Mouse (Mus musculus) frontal cortex, postnatal 25 days (tissue): ENCODE data around the gene Mpzl3.

Experiments used
- DNase-seq, 2 experiments: peaks; one replicate each; pipeline ENCODE4 v3.0.0; 2022; ENCODE audit warnings: low spot score in 2 of 2

The Mpzl3 gene

GRCm38 (mm10) chr9:45102528-45102927 is 47.5 kb downstream of the Mpzl3 start:
- DNase-seq: no peak

- no peak for DNase-seq
Observed at GRCm38 (mm10) chr9:45103211-45103979, 48.4 kb downstream of the Mpzl3 start.

- DNase-seq: no peak
Observed at GRCm38 (mm10) chr9:45105596-45106374, 50.8 kb downstream of the Mpzl3 start.

GRCm38 (mm10) chr9:45115706-45116105 is 60.7 kb downstream of the Mpzl3 start:
- peak in 1 of 2 experiments; percentile 37 for DNase-seq

GRCm38 (mm10) chr9:45116819-45117218 is 61.8 kb downstream of the Mpzl3 start:
- DNase-seq: no peak

- no peak for DNase-seq
Observed at GRCm38 (mm10) chr9:45117741-45118431, 62.9 kb downstream of the Mpzl3 start, which contains the start of gene Scn2b. Scn2b (plus strand) TSS chr9:45117782.

GRCm38 (mm10) chr9:45118552-45118951 is 63.6 kb downstream of the Mpzl3 start:
- no peak for DNase-seq

GRCm38 (mm10) chr9:45119316-45119953 is 64.4 kb downstream of the Mpzl3 start:
- no peak for DNase-seq

- DNase-seq: no peak
Observed at GRCm38 (mm10) chr9:45119954-45120530, 65.1 kb downstream of the Mpzl3 start.

- DNase-seq: no peak
Observed at GRCm38 (mm10) chr9:45120567-45120966, 65.6 kb downstream of the Mpzl3 start.

GRCm38 (mm10) chr9:45121001-45121400 is 66.0 kb downstream of the Mpzl3 start:
- no peak for DNase-seq

GRCm38 (mm10) chr9:45121769-45122168 is 66.8 kb downstream of the Mpzl3 start:
- DNase-seq: peak; percentile 63 to 72

GRCm38 (mm10) chr9:45122209-45122761 is 67.3 kb downstream of the Mpzl3 start:
- DNase-seq: peak; percentile 66 to 71

GRCm38 (mm10) chr9:45125211-45125610 is 70.2 kb downstream of the Mpzl3 start:
- DNase-seq: no peak

- no peak for DNase-seq
Observed at GRCm38 (mm10) chr9:45126941-45127340, 72.0 kb downstream of the Mpzl3 start.
